Mouse (Mus musculus): Measurements from ENCODE around the gene Anks1b. TPM values are rescaled to one million over a fixed set of nuclear protein-coding genes. Genes with fewer than 3 reads are reported as not detected.

Gene Anks1b
- total and polyA plus RNA-seq, 2 experiments from 2014 or later, result 105 to 342 TPM

- Histone ChIP-seq H3K27me3 (ENCODE audit: insufficient read depth, low read length) (no peaks in the 10 kb centered on the region), H3K36me3 (ENCODE audit: insufficient read depth, low read length) (no peaks in the 10 kb centered on the region), H3K4me3 (ENCODE audit: low read depth, low read length) (no peak overlapping the region), H3K4me2 (ENCODE audit: low read depth, low read length, poor library complexity, severe bottlenecking) (no peak overlapping the region), H3K4me1 (ENCODE audit: insufficient read depth, low read length) (no peaks in the 10 kb centered on the region), H3K27ac (ENCODE audit: low read depth, low read length) (no peak overlapping the region), H3K9ac (replicated peaks; ENCODE audit: low read length, poor library complexity, severe bottlenecking) (no peak overlapping the region), H3K9me3 (ENCODE audit: low read length) (no peaks in the 10 kb centered on the region)
- ATAC-seq (ENCODE audit: low FRiP score), result no peak
- WGBS, result 56% methylated on average over 1 of the region's 1 CpGs
- TF ChIP-seq CTCF (IDR thresholded peaks at IDR 0.05), result no peak
- DNase-seq (ENCODE audit: low spot score), result peak; percentile 21
Observed at GRCm38 (mm10) chr10:90271321-90271720, 398.0 kb downstream of the Anks1b start.

GRCm38 (mm10) chr10:90273311-90273710 lies 400.0 kb downstream of the Anks1b start:
- Histone ChIP-seq H3K4me1 (ENCODE audit: insufficient read depth, low read length) (no peaks in the 10 kb centered on the region), H3K4me2 (ENCODE audit: low read depth, low read length, poor library complexity, severe bottlenecking) (no peak overlapping the region), H3K4me3 (ENCODE audit: low read depth, low read length) (no peak overlapping the region), H3K9me3 (ENCODE audit: low read length) (no peaks in the 10 kb centered on the region), H3K27ac (ENCODE audit: low read depth, low read length) (no peak overlapping the region), H3K27me3 (ENCODE audit: insufficient read depth, low read length) (no peaks in the 10 kb centered on the region), H3K36me3 (ENCODE audit: insufficient read depth, low read length) (no peaks in the 10 kb centered on the region), H3K9ac (replicated peaks; ENCODE audit: low read length, poor library complexity, severe bottlenecking) (no peak overlapping the region)
- no peak for DNase-seq (ENCODE audit: low spot score)
- ATAC-seq (ENCODE audit: low FRiP score), result no peak
- WGBS, result 78% methylated on average over 2 of the region's 2 CpGs
- TF ChIP-seq CTCF (IDR thresholded peaks at IDR 0.05), result no peak

DNA sequence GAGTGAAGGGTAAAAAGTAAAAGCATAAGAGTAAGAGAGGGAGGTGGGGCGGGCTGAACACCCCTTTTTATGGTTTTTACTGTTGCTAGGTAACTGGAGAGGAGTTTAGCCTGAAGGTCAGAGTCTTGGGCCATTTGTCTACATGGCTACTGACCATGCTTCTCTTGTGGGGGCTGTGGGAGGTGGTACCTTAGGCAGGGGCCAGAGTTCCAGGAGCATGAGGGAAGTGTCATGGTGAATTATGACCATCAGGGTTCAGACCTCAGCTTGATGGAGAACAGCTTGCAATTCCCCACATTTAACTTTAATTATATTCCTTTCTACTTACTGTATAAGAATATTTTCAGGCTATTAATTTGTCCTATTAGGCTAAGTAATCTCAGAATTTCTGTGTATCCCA lies 413.3 kb downstream of the Anks1b start:
- Histone ChIP-seq H3K4me1 (ENCODE audit: insufficient read depth, low read length) (no peaks in the 10 kb centered on the region), H3K36me3 (ENCODE audit: insufficient read depth, low read length) (no peaks in the 10 kb centered on the region), H3K27me3 (ENCODE audit: insufficient read depth, low read length) (no peaks in the 10 kb centered on the region), H3K9ac (replicated peaks; ENCODE audit: low read length, poor library complexity, severe bottlenecking) (no peak overlapping the region), H3K4me3 (ENCODE audit: low read depth, low read length) (no peak overlapping the region), H3K4me2 (ENCODE audit: low read depth, low read length, poor library complexity, severe bottlenecking) (no peak overlapping the region), H3K9me3 (ENCODE audit: low read length) (no peaks in the 10 kb centered on the region), H3K27ac (ENCODE audit: low read depth, low read length) (no peak overlapping the region)
- DNase-seq (ENCODE audit: low spot score) (no peak), ATAC-seq (ENCODE audit: low FRiP score) (no peak)
- WGBS, result 70% methylated on average over 1 of the region's 1 CpGs
- TF ChIP-seq CTCF (IDR thresholded peaks at IDR 0.05), result no peak

DNA sequence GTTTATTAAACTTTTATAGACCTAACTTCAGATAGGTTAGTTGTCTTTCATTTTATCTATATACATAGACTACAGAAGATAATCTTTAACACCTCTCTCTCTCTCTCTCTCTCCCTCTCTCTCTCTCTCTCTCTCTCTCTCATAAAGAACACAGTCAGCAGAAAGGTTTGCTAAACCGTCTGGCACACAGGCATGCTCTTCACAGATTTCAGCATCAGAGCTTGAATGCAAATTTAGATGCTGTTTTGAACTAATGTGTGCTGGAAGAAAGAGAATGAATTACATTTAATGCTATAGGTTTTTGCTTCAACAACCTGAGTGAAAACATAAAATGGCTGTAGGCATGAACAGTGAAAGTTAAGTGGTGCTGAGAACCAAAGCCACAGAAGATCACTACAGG lies 429.9 kb downstream of the Anks1b start:
- no peak overlapping the region for H3K4me2 ChIP-seq (ENCODE audit: low read depth, low read length, poor library complexity, severe bottlenecking)
- no peaks in the 10 kb centered on the region for H3K9me3 ChIP-seq (ENCODE audit: low read length)
- DNase-seq (ENCODE audit: low spot score), result no peak
- H3K4me1 ChIP-seq (ENCODE audit: insufficient read depth, low read length), result 0 out of 2 replicates have a peak, but pooled peaks cover 2% of the 10 kb centered on the region
- H3K27me3 ChIP-seq (ENCODE audit: insufficient read depth, low read length), result no peaks in the 10 kb centered on the region
- no peak for TF ChIP-seq CTCF (IDR thresholded peaks at IDR 0.05)
- H3K27ac ChIP-seq (ENCODE audit: low read depth, low read length), result no peak overlapping the region
- H3K36me3 ChIP-seq (ENCODE audit: insufficient read depth, low read length), result no peaks in the 10 kb centered on the region
- WGBS, result 32% methylated on average over 1 of the region's 1 CpGs
- H3K9ac ChIP-seq (replicated peaks; ENCODE audit: low read length, poor library complexity, severe bottlenecking), result no peak overlapping the region
- no peak overlapping the region for H3K4me3 ChIP-seq (ENCODE audit: low read depth, low read length)
- no peak for ATAC-seq (ENCODE audit: low FRiP score)

- Histone ChIP-seq H3K36me3 (ENCODE audit: insufficient read depth, low read length) (no peaks in the 10 kb centered on the region), H3K4me1 (ENCODE audit: insufficient read depth, low read length) (0 out of 2 replicates have a peak, but pooled peaks cover 2% of the 10 kb centered on the region), H3K9ac (replicated peaks; ENCODE audit: low read length, poor library complexity, severe bottlenecking) (no peak overlapping the region), H3K9me3 (ENCODE audit: low read length) (no peaks in the 10 kb centered on the region), H3K4me3 (ENCODE audit: low read depth, low read length) (no peak overlapping the region), H3K27me3 (ENCODE audit: insufficient read depth, low read length) (no peaks in the 10 kb centered on the region), H3K4me2 (ENCODE audit: low read depth, low read length, poor library complexity, severe bottlenecking) (no peak overlapping the region), H3K27ac (ENCODE audit: low read depth, low read length) (no peak overlapping the region)
- DNase-seq (ENCODE audit: low spot score) (no peak), ATAC-seq (ENCODE audit: low FRiP score) (no peak)
- TF ChIP-seq CTCF (IDR thresholded peaks at IDR 0.05), result no peak
Observed at GRCm38 (mm10) chr10:90306156-90306555, 432.8 kb downstream of the Anks1b start.

- no peaks in the 10 kb centered on the region for H3K9me3 ChIP-seq (ENCODE audit: low read length)
- no peak for DNase-seq (ENCODE audit: low spot score)
- 25% methylated on average over 5 of the region's 5 CpGs for WGBS
- H3K36me3 ChIP-seq (ENCODE audit: insufficient read depth, low read length), result no peaks in the 10 kb centered on the region
- H3K27me3 ChIP-seq (ENCODE audit: insufficient read depth, low read length), result no peaks in the 10 kb centered on the region
- no peak overlapping the region for H3K4me3 ChIP-seq (ENCODE audit: low read depth, low read length)
- H3K4me2 ChIP-seq (ENCODE audit: low read depth, low read length, poor library complexity, severe bottlenecking), result no peak overlapping the region
- 0 out of 2 replicates have a peak, but pooled peaks cover 2% of the 10 kb centered on the region for H3K4me1 ChIP-seq (ENCODE audit: insufficient read depth, low read length)
- no peak overlapping the region for H3K9ac ChIP-seq (replicated peaks; ENCODE audit: low read length, poor library complexity, severe bottlenecking)
- no peak for TF ChIP-seq CTCF (IDR thresholded peaks at IDR 0.05)
- no peak for ATAC-seq (ENCODE audit: low FRiP score)
- H3K27ac ChIP-seq (ENCODE audit: low read depth, low read length), result no peak overlapping the region
Observed at GRCm38 (mm10) chr10:90307931-90308555, 434.7 kb downstream of the Anks1b start.

All from midbrain, postnatal 0 days (tissue).